Mouse (Mus musculus): ENCODE data around the gene Gm17349.

The Gm17349 gene

GRCm38 (mm10) chr15:99658437-99658836 is 46.9 kb downstream of the Gm17349 start:
- no peak for DNase-seq

DNA sequence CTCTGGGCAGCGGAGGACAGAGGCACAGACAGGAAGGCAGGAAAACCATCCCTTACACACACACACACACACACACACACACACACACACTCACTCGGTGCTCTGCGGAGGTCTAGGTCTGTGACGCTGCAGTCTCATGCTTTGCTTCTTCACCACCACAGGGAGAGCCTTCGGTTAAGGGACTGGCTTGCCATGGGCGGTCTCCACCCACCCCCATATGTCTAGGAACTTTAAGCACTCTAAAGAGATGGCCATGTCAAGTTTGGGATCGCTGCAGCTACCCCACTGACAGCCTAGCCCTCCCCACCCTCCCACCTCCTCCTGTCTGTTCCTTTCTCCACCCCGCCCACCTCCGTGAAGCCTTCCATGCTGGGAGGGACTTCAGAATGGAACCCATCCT is 49.3 kb downstream of the Gm17349 start:
- no peak for DNase-seq

DNA sequence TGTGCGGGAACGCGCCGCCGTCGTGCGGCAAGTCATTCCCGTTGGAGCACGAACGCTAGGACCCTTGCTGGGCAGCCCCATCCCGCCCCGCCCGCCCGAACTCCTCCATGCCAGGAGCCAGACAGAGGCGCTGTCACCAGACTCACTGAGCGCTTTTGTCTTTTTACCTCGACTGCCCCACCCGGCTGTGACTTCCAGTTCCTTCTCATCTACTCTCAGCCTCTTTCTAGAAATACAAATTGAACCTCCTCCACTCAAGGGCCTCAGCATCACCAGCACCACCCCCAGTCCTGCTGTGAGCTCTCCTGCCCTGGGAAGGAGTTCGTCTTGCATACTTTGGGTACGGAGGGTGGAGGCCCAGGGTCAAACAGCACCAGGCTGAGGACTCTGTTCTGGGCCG is 51.4 kb downstream of the Gm17349 start:
- DNase-seq, result no peak

GRCm38 (mm10) chr15:99653291-99653690 is 52.0 kb downstream of the Gm17349 start:
- no peak for DNase-seq

Measured in thymus, postnatal 36 days (tissue).